Mouse (Mus musculus) G1E (cell line): Measurements from ENCODE around the gene Myh7b. TPM values are rescaled to one million over a fixed set of nuclear protein-coding genes. Genes with fewer than 3 reads are reported as not detected.

Source experiments
- ATAC-seq: 2 replicates; pipeline ENCODE4 v1.8.0; 2016; ENCODE audit warnings: mild to moderate bottlenecking; ENCODE audit not compliant: insufficient number of reproducible peaks, poor library complexity, low FRiP score, severe bottlenecking; ENCODE audit errors: extremely low read depth
- DNase-seq: peaks from one replicate; pipeline ENCODE4 v3.0.0; 2012; ENCODE audit warnings: low spot score
- H3K27me3 ChIP-seq: 2 replicates; pipeline ENCODE4 v1.6.1; 2012; ENCODE audit warnings: mild to moderate bottlenecking, low read length, inconsistent platforms; ENCODE audit not compliant: insufficient read depth
- H3K36me3 ChIP-seq: replicated peaks from 2 replicates; pipeline ENCODE3; 2012; ENCODE audit warnings: mild to moderate bottlenecking, inconsistent platforms
- H3K4me1 ChIP-seq: 2 replicates; pipeline ENCODE4 v1.6.1; 2012; ENCODE audit warnings: low read depth, low read length, inconsistent platforms, mixed read lengths; ENCODE audit not compliant: insufficient read depth
- H3K4me3 ChIP-seq: 2 replicates; pipeline ENCODE4 v1.5.1; 2012; ENCODE audit warnings: low read depth, mild to moderate bottlenecking, inconsistent platforms, low read length, moderate library complexity, mixed read lengths
- H3K9me3 ChIP-seq: replicated peaks from 2 replicates; pipeline ENCODE4 v1.6.1; 2012; ENCODE audit warnings: inconsistent platforms
- CTCF ChIP-seq: IDR thresholded peaks from 2 replicates; pipeline ENCODE4 v1.5.1; 2012; ENCODE audit warnings: low read depth, low read length, inconsistent platforms, mixed read lengths
- GATA1 ChIP-seq: IDR thresholded peaks from 2 replicates; pipeline ENCODE4 v1.6.1; 2012; ENCODE audit warnings: borderline replicate concordance, low read length, inconsistent platforms, mixed read lengths
- GATA2 ChIP-seq: IDR thresholded peaks from 2 replicates; pipeline ENCODE4 v1.6.1; 2012; ENCODE audit warnings: low read depth, low read length, inconsistent platforms, borderline replicate concordance
- POLR2AphosphoS5 ChIP-seq: IDR thresholded peaks from 2 replicates; pipeline ENCODE4 v1.6.1; 2012; ENCODE audit warnings: low read depth, low read length, inconsistent platforms; ENCODE audit not compliant: insufficient replicate concordance
- TAL1 ChIP-seq: conservative IDR thresholded peaks from 2 replicates; pipeline ENCODE4 v1.6.1; 2012; ENCODE audit warnings: low read depth, low read length, inconsistent platforms, mixed read lengths
- polyA plus RNA-seq: library from polyadenylated mRNA; stranded (reverse); fragments of >175 nt; gene quantifications from 2 replicates; pipeline ENCODE4 v1.2.3, GENCODE M21; 2012
- total RNA-seq, 2 experiments: library from RNA; stranded (forward) in 1 of 2; stranded (reverse) in 1 of 2; fragments of 200-1000 nt in 1 of 2; fragments of >200 nt in 1 of 2; fragmentation: Nextera tagmentation in 1 of 2; gene quantifications; 2 replicates each; pipeline ENCODE4 v1.2.3; 2014 to 2017

Myh7b gene
- total and polyA plus RNA-seq, 3 experiments: 1.7 to 8.3 (median 2.3) TPM

DNA sequence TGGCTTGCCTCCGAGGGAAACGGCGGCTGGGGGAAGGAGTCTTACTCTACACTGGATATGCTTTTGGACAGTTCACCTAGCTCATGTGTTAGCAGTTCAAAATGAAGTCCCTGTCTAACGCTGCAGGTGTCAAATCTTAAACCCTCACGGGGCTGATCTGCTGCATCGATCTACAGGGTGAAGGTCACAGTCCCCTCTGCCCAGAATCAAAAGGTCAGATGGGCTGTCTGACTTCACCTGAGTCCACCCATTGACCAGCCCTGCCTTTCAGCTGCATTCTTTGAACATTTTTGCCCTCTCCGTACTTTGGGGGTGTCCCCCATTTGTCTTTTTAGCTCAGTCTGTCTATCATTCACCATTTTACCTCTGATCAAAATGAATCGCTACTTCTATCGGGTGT, 25.9 kb upstream of the Myh7b start:
- Histone ChIP-seq H3K4me3 (no peak overlapping the region), H3K36me3 (peaks cover 56% of the 10 kb centered on the region), H3K4me1 (peaks cover 43% of the 10 kb centered on the region), H3K27me3 (no peaks in the 10 kb centered on the region), H3K9me3 (no peaks in the 10 kb centered on the region)
- DNase-seq (no peak), ATAC-seq (no peak)
- TF ChIP-seq TAL1 (no peak), CTCF (no peak), POLR2AphosphoS5 (no peak), GATA1 (no peak), GATA2 (no peak)

DNA sequence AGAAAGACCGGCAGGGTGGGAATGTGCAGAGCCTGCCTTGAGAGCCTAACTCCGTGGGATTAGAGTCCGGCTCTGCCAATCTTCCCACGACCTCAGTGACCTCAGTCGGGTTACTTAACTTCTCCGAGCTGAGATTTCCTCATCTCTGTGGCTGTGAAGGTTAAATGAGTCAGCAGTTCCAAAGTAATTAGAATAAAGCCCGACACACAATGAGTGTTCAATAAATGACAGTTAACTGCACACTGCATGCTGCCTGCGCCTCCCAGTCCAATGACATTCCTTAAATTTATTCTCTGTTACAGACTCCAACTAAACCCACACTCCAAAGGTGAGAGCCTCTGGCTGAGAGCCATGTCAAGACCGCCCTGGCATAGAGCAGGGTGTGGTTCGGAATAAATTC, 25.5 kb upstream of the Myh7b start:
- Histone ChIP-seq H3K27me3 (no peaks in the 10 kb centered on the region), H3K4me3 (no peak overlapping the region), H3K36me3 (peaks cover 58% of the 10 kb centered on the region), H3K9me3 (no peaks in the 10 kb centered on the region), H3K4me1 (peaks cover 47% of the 10 kb centered on the region)
- TF ChIP-seq GATA2: no peak
- ATAC-seq: no peak
- no peak for DNase-seq

DNA sequence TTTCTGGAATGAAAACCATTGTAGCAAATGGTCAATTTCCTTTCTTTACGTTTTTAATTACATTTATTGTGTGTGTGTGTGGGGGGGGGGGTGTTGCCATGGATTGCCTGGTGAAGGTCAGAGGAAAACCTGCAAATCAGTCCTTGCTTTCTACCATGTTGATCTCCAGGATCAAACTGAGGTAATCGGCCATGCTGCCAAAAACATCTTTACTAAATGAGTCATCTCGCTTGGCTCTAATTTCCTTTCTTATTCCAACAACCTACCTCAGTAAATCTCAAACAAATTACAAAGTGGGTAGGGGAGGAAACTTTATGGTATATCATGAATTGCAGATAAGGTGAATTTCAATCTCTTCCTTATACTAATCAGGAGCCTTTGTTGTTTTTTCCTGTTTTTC, 22.9 kb upstream of the Myh7b start:
- H3K27me3 ChIP-seq: no peaks in the 10 kb centered on the region
- H3K9me3 ChIP-seq: no peaks in the 10 kb centered on the region
- peaks cover 62% of the 10 kb centered on the region for H3K4me1 ChIP-seq
- ATAC-seq (no peak), DNase-seq (no peak)
- peaks cover 45% of the 10 kb centered on the region for H3K36me3 ChIP-seq
- TF ChIP-seq POLR2AphosphoS5 (no peak), GATA2 (no peak), TAL1 (no peak), CTCF (no peak), GATA1 (no peak)
- H3K4me3 ChIP-seq: no peak overlapping the region

DNA sequence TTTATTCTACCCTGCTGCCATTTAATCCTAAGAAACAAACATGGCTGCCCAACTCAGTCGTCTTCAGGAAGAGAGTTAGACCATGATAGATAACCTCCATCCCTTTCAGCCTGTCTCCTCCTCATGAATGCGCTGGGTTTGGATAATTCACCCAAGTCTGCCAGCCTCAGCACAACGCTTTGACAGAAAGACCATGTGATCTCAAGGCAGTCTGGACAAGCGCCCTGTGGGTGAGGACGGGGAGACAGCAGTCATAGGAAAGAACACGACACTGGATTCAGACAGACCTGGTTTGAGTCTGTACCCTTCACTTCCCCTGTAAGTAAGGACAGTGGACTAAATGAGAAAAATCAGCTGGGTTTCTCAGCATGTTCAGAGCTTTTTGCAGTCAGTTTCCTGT, 21.5 kb upstream of the Myh7b start:
- ATAC-seq (no peak), DNase-seq (no peak)
- H3K9me3 ChIP-seq: no peaks in the 10 kb centered on the region
- peaks cover 40% of the 10 kb centered on the region for H3K36me3 ChIP-seq
- peaks cover 64% of the 10 kb centered on the region for H3K4me1 ChIP-seq
- H3K4me3 ChIP-seq: peak overlapping the region; percentile 16; the same call in 1 of the 2 replicates
- TF ChIP-seq TAL1: no peak
- no peak for TF ChIP-seq POLR2AphosphoS5
- TF ChIP-seq CTCF: no peak
- no peak for TF ChIP-seq GATA2
- TF ChIP-seq GATA1: no peak
- H3K27me3 ChIP-seq: no peaks in the 10 kb centered on the region

DNA sequence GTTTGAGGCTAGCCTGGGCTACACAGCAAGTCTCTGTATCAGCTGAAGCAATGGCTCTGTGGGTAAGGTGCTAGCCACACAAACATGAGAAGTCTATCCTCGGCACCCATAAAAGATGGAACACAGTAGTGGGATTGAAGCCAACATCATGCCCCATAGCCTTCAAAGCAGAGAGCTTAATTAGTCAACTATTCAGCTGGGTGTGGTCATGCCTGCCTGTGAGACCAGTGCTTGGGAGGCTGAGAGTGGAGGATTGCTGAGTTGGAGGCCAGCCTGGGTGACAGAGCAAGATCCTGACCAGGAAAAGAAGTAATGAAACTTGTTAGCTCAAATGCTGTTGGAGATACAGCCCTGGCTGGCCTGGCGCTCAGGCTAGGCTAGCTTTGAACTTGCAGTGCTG, 20.1 kb upstream of the Myh7b start:
- H3K4me1 ChIP-seq: peaks cover 67% of the 10 kb centered on the region
- peak; percentile 46; the same call in 1 of the 2 replicates for ATAC-seq

DNA sequence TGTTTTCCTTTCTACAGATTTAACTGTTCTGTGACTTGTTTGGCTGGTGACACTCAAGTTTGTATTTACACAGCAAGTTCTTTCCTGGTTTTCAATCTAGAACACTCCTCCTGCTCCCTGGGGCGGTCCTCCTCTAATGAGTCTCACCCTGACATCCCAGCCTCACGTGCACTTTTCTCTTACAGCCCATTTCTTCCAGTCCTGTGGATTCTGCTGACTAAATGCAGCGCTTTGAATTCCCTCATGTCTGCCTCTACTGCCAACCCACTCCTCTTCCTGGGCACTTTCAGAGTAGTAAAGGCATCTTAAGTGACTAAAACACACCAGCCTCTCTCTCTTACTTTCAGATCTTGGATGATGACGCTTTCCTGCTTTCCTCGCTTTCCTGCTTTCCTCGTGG, 19.3 kb upstream of the Myh7b start:
- peak overlapping the region; percentile 79 for H3K4me3 ChIP-seq
- peaks cover 72% of the 10 kb centered on the region for H3K4me1 ChIP-seq
- peaks cover 24% of the 10 kb centered on the region for H3K36me3 ChIP-seq
- no peaks in the 10 kb centered on the region for H3K27me3 ChIP-seq
- DNase-seq (no peak), ATAC-seq (no peak)
- TF ChIP-seq TAL1: no peak
- TF ChIP-seq POLR2AphosphoS5: no peak
- TF ChIP-seq GATA1: no peak
- TF ChIP-seq GATA2: no peak
- no peak for TF ChIP-seq CTCF
- H3K9me3 ChIP-seq: no peaks in the 10 kb centered on the region

More for the DNA sequence above, 20.1 kb upstream of the Myh7b start:
- Histone ChIP-seq H3K36me3 (peaks cover 28% of the 10 kb centered on the region), H3K27me3 (no peaks in the 10 kb centered on the region), H3K4me3 (peak overlapping the region; percentile 79; the same call in 1 of the 2 replicates), H3K9me3 (no peaks in the 10 kb centered on the region)
- no peak for DNase-seq
- TF ChIP-seq CTCF (no peak), GATA1 (no peak), POLR2AphosphoS5 (no peak), GATA2 (no peak), TAL1 (no peak)
